Mouse (Mus musculus) gonadal fat pad, adult 2 months (tissue): ENCODE measurements around the gene Olfr763. TPM values are rescaled to one million over a fixed set of nuclear protein-coding genes. Genes with fewer than 3 reads are reported as not detected.
"Not testable (repeated sequence)": the region's sequence is repeated elsewhere in the genome, so short reads cannot be mapped to it uniquely, and the experiment has no call there.

Source experiments
- DNase-seq: peaks from one replicate; pipeline ENCODE4 v3.0.0-alpha.2; 2012; ENCODE audit warnings: low read depth
- polyA plus RNA-seq: library from polyadenylated mRNA; depleted of rRNA; stranded (reverse); fragments of >200 nt; gene quantifications from 2 replicates; pipeline ENCODE4 v1.2.3, GENCODE M21; 2012; rRNA removed

Gene Olfr763
- polyA plus RNA-seq = not detected in 2 replicates

- DNase-seq = no peak
Observed at GRCm38 (mm10) chr10:129010288-129010841, at the start of gene Olfr763. Gene Olfr763, plus strand, starts transcription at chr10:129010791.

DNA sequence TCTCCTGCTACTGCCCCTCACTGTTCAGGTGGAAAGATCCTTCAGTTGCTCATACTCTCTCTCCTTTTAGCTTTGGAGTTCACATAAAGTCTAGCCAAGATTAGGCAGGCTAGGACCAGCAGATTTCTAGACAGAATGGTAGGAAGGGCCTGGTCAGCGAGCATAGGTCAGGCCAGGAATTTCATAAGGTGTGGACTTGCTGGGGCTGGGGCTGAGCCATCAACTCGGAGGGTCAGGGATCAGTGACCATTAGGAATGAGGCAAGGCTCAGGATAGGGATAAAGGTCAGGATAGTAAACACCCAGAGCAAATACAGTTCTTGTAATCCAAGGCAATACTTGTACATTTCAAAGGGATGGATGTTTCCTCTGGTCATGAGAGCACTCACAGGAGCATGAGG is 45.6 kb upstream of the Olfr763 start:
- no peak for DNase-seq

GRCm38 (mm10) chr10:128965871-128966270 is 44.7 kb upstream of the Olfr763 start:
- DNase-seq = no peak

GRCm38 (mm10) chr10:128968341-128968749 is 42.2 kb upstream of the Olfr763 start:
- no peak for DNase-seq

DNA sequence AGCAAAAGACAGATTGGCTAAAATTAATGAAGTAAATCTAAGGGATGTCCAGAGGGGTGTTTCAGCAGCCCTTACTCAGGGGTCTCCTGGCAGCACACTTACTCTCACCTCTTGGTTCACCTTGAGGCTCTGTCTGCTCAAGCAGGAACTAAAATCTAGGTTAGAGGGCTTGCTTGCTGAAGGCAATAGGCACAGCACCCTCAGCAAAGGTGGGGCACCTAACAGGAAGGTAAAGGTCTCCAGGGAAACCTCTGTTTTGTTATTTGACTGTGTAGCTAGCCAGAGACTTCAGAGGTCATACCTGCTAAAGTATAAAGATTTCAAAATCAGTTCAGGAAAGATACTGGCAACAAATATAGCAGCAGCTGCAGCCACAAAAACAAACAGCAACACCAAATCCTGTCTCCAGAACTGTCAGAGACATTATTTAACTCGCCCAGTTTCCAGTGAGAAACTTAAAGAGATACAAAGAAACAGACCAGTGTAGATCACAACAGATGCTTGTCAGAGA is 39.8 kb upstream of the Olfr763 start:
- DNase-seq = no peak

DNA sequence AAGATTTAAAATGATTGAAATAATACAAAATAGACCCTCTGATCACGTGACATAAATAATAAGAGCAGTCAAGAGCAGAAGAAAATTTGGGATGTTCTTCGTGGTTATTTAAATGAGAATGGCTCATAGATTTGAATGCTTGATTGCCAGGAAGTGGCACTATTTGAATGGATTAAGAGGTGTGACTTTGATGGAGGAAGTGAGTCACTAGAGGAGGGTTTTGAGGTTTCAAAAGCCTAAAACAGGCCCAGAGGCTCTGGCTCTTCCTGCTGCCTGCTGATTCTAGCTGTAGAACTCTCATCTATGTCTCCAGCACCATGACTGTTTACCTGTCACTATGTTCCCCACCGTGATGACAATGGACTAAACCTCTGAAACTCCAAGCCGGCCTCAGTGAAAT is 37.8 kb upstream of the Olfr763 start:
- DNase-seq = no peak

- no peak for DNase-seq
Observed at GRCm38 (mm10) chr10:128976395-128976794, 34.2 kb upstream of the Olfr763 start.

DNA sequence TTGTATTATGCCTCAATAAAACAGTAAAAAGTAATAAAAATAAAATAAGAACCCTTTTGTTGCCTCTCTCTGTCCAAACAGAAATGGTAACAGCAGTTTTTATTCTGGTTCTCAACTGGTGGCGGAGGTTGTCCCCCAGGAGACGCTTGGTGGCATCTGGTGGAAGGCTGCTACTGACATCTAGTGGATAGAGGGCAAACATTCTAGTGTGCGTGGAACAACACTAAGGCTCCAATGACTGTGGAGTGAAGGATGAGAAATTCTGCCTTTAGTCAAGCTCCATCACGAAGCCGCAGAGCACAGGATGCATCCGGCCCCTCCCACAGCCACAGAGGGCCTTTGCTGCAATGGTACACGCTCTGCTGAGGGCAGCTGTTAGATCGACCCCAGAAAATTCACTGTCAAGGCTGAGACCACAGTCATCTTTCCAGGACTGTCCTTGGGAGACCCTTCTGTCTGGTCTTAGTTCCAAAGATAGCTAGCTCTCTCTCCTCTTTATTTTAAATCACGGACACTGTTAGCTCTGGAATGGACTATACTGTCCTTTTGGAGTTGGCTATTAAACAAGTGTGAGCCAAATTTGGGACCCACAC is 33.0 kb upstream of the Olfr763 start:
- DNase-seq = no peak

GRCm38 (mm10) chr10:128980644-128981365 is 29.8 kb upstream of the Olfr763 start:
- no peak for DNase-seq

GRCm38 (mm10) chr10:128989131-128989530 is 21.5 kb upstream of the Olfr763 start, which contains the start of gene Olfr9:
Gene Olfr9, plus strand, starts transcription at chr10:128989431.
- DNase-seq = not testable (repeated sequence)

- DNase-seq = not testable (repeated sequence)
Observed at GRCm38 (mm10) chr10:128990129-128990850, 20.3 kb upstream of the Olfr763 start.

GRCm38 (mm10) chr10:128990994-128991393 is 19.6 kb upstream of the Olfr763 start:
- no peak for DNase-seq

DNA sequence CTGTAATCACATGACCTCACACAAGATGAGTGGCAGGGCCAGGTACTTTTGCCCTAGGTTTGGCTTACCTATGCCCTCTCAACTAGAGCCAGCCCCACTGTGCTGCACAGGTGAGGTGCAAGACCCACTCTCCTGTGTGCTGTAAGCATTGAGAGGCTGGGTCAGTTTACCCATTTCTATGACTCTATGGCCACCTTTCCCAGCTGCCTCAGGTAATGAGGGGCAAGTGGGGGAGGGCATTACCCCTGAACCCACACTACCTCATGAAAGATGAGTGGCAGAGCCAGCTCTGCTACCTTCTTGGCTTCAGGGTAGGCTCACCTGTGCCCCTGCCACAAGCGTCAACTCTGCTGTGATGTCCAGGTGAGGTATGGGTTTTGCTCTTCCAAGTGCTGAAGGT is 14.8 kb upstream of the Olfr763 start:
- DNase-seq = no peak

DNA sequence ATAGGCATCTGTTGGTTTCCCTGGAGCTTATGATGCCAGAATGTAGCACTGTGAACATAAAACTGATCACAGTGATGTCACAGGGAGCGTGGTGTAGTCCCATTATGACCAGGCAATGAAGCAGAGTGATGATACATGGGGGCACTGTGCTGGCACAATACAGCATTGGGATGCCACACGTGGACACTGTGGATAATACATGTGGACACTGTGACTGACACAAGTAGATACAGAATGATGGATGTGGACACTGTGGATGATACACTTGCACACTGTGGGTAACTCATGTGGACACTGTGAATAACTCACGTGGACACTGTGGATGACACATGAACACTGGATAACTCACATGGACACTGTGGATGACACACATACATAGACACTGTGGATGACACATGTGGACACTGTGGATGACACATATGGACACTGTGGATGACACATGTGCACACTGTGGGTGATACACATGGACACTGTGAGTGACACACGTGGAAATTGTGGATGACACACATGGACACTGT is 14.0 kb upstream of the Olfr763 start:
- DNase-seq = no peak

DNA sequence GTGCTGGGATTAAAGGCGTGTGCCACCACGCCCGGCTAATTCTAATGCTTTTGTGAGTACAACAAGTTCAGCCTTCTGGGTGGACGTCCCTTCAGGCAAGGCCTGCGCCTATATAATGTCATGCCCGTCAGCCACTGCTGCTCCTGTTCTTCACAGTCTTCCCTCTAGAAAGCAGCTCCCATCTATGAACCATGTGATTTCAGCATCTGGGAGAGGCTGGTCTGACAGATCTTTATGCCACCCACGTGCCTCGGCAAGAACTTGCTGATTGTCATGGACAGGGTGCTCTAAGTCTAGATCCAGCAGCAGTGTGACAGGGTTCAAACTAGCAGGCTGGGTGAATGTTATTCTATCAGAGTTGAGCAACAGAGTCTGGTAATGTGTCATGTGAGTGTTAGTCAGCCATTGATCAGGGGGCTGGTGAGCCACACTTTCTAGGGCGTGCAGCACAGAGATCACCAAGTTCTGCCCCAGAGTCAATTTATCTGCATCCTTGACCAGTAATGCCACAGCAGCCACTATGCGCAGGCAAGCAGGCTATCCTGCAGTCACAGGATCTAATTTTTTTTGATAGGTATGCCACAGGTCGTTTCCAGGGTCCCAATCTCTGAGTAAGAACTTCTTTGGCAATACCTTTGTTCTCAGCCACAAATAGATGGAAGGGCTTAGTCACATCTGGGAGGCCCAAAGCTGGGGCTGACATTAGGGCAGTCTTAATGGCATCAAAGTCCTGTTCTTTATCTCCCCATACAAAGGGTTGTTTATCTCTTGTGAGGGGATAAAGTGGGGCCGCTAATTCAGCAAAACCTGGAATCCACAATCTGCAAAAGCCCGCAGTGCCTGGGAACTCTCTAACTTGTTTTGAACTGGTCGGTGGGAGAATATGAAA is 6.3 kb upstream of the Olfr763 start:
- no peak for DNase-seq

- not testable (repeated sequence) for DNase-seq
Observed at GRCm38 (mm10) chr10:129011511-129011910, 920 bp downstream of the Olfr763 start.

DNA sequence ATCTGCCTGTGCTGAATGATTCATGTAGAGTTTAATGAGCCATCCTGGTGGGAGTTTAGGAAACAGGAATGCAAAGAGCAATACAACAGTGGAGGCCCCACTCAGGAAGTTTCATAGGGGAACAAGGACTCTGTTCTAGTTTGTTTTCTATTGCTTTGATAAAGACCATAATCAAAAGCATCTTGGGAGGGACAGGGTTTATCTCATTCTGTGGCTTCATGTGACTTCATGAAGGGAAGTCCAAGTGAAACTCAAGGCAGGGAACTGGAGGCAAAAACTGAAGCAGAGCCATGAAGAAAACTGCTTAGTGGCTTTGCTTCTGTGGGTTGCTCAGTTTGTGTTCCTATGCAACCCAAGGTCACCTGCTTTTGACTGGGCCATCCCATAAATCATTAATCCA is 3.9 kb downstream of the Olfr763 start:
- DNase-seq = no peak

DNA sequence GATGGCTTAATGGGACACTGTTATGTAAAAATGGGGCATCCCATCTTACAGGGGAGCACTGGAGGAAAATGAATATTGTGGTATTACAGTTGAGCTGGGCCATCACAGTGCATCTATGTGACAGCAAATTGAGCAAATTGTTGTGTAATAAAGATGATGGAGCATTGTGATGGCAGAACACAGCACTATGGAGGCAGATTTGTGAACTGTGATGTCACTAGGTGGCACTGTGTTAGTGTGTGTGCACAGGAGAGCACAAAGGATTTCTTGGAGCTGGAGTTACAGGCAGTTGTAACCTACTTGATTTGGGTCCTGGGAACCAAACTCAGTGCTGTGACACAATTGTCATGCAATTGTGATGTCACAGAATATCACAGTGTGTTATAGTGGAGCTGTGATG is 12.7 kb downstream of the Olfr763 start:
- DNase-seq = no peak

- DNase-seq = no peak
Observed at GRCm38 (mm10) chr10:129026018-129026662, 15.5 kb downstream of the Olfr763 start.

GRCm38 (mm10) chr10:129028343-129028742 is 17.8 kb downstream of the Olfr763 start:
- DNase-seq = no peak
